Mouse (Mus musculus) embryonic fibroblast, embryonic 13.5 days (primary cell): ENCODE results near the gene Sh2d1b2. TPM values are rescaled to one million over a fixed set of nuclear protein-coding genes. Genes with fewer than 3 reads are reported as not detected.

Experiments used
- H3K27ac ChIP-seq: 2 replicates; pipeline ENCODE4 v1.5.1; 2012; ENCODE audit warnings: low read length, control low read depth, inconsistent platforms; ENCODE audit not compliant: insufficient read depth
- H3K4me1 ChIP-seq: 2 replicates; pipeline ENCODE4 v1.6.1; 2011; ENCODE audit warnings: low read length; ENCODE audit not compliant: control insufficient read depth, insufficient read depth
- H3K4me3 ChIP-seq: 2 replicates; pipeline ENCODE4 v1.5.1; 2011; ENCODE audit warnings: mild to moderate bottlenecking, control low read depth, low read length; ENCODE audit not compliant: insufficient read depth
- CTCF ChIP-seq: IDR thresholded peaks from 2 replicates; pipeline ENCODE4 v1.5.1; 2011; ENCODE audit warnings: mild to moderate bottlenecking, control low read depth, low read length, moderate library complexity, borderline replicate concordance; ENCODE audit not compliant: insufficient read depth
- POLR2A ChIP-seq: IDR thresholded peaks from 2 replicates; pipeline ENCODE4 v1.6.1; 2011; ENCODE audit warnings: low read depth, mild to moderate bottlenecking, control low read depth, low read length, moderate library complexity
- polyA plus RNA-seq: library from polyadenylated mRNA; stranded (reverse); fragments of >200 nt; gene quantifications from 2 replicates; pipeline ENCODE4 v1.2.4, GENCODE M21; 2011; ENCODE audit warnings: low read depth; ENCODE audit not compliant: missing spikeins, insufficient read length

Gene Sh2d1b2
- polyA plus RNA-seq, 1 experiment = not detected

- H3K4me1 ChIP-seq = no peaks in the 10 kb centered on the region
- no peak overlapping the region for H3K27ac ChIP-seq
- TF ChIP-seq POLR2A (no peak), CTCF (no peak)
- H3K4me3 ChIP-seq = no peak overlapping the region
Measured at GRCm38 (mm10) chr1:170273252-170273651, 40.7 kb downstream of the Sh2d1b2 start.

- TF ChIP-seq POLR2A (no peak), CTCF (no peak)
- no peaks in the 10 kb centered on the region for H3K4me1 ChIP-seq
- H3K27ac ChIP-seq = no peak within 1 kb of the TSS
- H3K4me3 ChIP-seq = no peak within 1 kb of the TSS
Measured at GRCm38 (mm10) chr1:170277016-170277415, 44.5 kb downstream of the Sh2d1b2 start, which contains the start of gene Sh2d1b1. TSS of gene Sh2d1b1 (plus strand) at chr1:170277320.

GRCm38 (mm10) chr1:170282415-170283129 lies 50.0 kb downstream of the Sh2d1b2 start:
- H3K4me3 ChIP-seq = no peak overlapping the region
- no peak overlapping the region for H3K27ac ChIP-seq
- no peak for TF ChIP-seq POLR2A
- no peak for TF ChIP-seq CTCF
- H3K4me1 ChIP-seq = no peaks in the 10 kb centered on the region

GRCm38 (mm10) chr1:170292239-170292951 lies 59.8 kb downstream of the Sh2d1b2 start:
- TF ChIP-seq CTCF (no peak), POLR2A (no peak)
- Histone ChIP-seq H3K27ac (no peak overlapping the region), H3K4me3 (no peak overlapping the region), H3K4me1 (no peaks in the 10 kb centered on the region)

GRCm38 (mm10) chr1:170293257-170293656 lies 60.7 kb downstream of the Sh2d1b2 start:
- H3K4me1 ChIP-seq = no peaks in the 10 kb centered on the region
- no peak overlapping the region for H3K4me3 ChIP-seq
- TF ChIP-seq CTCF (no peak), POLR2A (no peak)
- H3K27ac ChIP-seq = no peak overlapping the region

GRCm38 (mm10) chr1:170294786-170295570 lies 62.4 kb downstream of the Sh2d1b2 start:
- no peak for TF ChIP-seq CTCF
- no peak for TF ChIP-seq POLR2A
- H3K4me3 ChIP-seq = no peak overlapping the region
- H3K4me1 ChIP-seq = no peaks in the 10 kb centered on the region
- H3K27ac ChIP-seq = no peak overlapping the region

- TF ChIP-seq CTCF = no peak
- no peak for TF ChIP-seq POLR2A
- H3K4me1 ChIP-seq = no peaks in the 10 kb centered on the region
- no peak overlapping the region for H3K27ac ChIP-seq
- H3K4me3 ChIP-seq = no peak overlapping the region
Measured at GRCm38 (mm10) chr1:170299496-170299895, 66.9 kb downstream of the Sh2d1b2 start.

- no peak overlapping the region for H3K4me3 ChIP-seq
Measured at GRCm38 (mm10) chr1:170301686-170302085, 69.1 kb downstream of the Sh2d1b2 start.

GRCm38 (mm10) chr1:170302456-170302855 lies 69.9 kb downstream of the Sh2d1b2 start:
- no peak for TF ChIP-seq CTCF
- TF ChIP-seq POLR2A = no peak
- no peak overlapping the region for H3K4me3 ChIP-seq
- H3K27ac ChIP-seq = no peak overlapping the region
- H3K4me1 ChIP-seq = no peaks in the 10 kb centered on the region

More at GRCm38 (mm10) chr1:170301686-170302085, 69.1 kb downstream of the Sh2d1b2 start:
- Histone ChIP-seq H3K4me1 (no peaks in the 10 kb centered on the region), H3K27ac (no peak overlapping the region)
- no peak for TF ChIP-seq POLR2A
- no peak for TF ChIP-seq CTCF

- TF ChIP-seq POLR2A (no peak), CTCF (no peak)
- Histone ChIP-seq H3K4me1 (no peaks in the 10 kb centered on the region), H3K4me3 (no peak overlapping the region), H3K27ac (no peak overlapping the region)
Measured at GRCm38 (mm10) chr1:170303103-170303502, 70.6 kb downstream of the Sh2d1b2 start.

Other genes with a start within 250 kb of the Sh2d1b2 start
- gene Ddr2, start 122.0 kb upstream of the Sh2d1b2 start, polyA plus RNA-seq = 254 and 299 TPM in 2 replicates
- 56.9 and 59.0 TPM in 2 replicates for gene Uap1, start 57.8 kb upstream of the Sh2d1b2 start, polyA plus RNA-seq
- 42.9 and 51.9 TPM in 2 replicates for gene Uhmk1, start 17.4 kb upstream of the Sh2d1b2 start, polyA plus RNA-seq
- gene Sh2d1b1, start 44.6 kb downstream of the Sh2d1b2 start, polyA plus RNA-seq = 0.19 and 0.75 TPM in 2 replicates
- gene Gm7694, start 73.6 kb downstream of the Sh2d1b2 start, polyA plus RNA-seq = 0.89 and 1.5 TPM in 2 replicates
- gene Spata46, start 76.1 kb downstream of the Sh2d1b2 start, polyA plus RNA-seq = not detected in 2 replicates